In the genomic region with DNA sequence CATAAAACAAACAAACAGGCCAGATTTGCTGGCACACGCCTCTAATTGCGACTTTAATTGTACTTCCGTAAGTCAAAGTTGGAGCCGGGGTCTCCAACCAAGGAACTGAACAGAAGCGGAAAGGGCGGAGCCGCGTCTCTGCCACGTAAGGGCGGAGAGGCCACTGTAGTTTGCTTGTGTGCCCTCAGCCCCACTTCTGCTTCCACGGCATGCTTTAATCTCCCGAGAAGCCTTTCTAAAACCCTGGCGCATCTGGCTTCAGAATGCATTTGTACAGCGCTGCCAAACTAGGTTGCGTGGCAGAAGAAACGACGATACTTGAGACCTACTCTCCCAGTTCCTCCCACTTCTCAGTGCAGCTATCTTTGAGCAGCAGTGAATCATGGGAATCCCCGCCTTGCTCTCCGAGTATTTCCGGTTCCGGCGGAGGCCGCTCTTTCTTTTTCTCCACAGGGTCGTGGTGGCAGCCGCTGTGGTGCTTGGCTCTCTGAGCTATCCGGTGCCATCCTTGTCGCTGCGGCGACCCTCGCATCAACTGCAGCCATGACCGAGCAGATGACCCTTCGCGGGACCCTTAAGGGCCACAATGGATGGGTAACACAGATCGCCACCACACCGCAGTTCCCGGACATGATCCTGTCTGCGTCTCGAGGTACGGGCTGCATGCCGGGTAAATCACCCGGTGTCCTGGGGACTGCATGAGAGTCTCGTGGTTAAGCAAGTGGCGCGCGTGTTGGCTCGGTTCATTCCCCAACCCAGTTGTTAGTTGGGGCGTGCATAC, we compare ENCODE assay signal across 8 mouse cellular contexts. TPM values are rescaled to one million over a fixed set of nuclear protein-coding genes. Genes with fewer than 3 reads are reported as not detected.
A peak's percentile ranks its signal among the peaks of the same experiment; 100 is the strongest.
DNase-seq lines count a peak whose midpoint lies in the region; ATAC-seq and TF ChIP-seq lines count a peak whose summit lies in the region.

A gene (plus strand): TSS at position 412 of the 781 bp plus-strand sequence.

- peak within 1 kb of the TSS; percentile 17 for H3ac ChIP-seq in myocyte (ENCODE audit: control insufficient read depth, insufficient read length)

- H3K4me3 ChIP-seq in heart, embryonic 13.5 days = peak within 1 kb of the TSS; percentile 91
- peak within 1 kb of the TSS; percentile 84 for H3K4me3 ChIP-seq in liver, embryonic 11.5 days (ENCODE audit: low read depth, low read length)
- peak within 1 kb of the TSS; percentile 89 for H3K4me3 ChIP-seq in myocyte

- peak; percentile 78 for TF ChIP-seq POLR2A in myocyte (IDR thresholded peaks at IDR 0.05; ENCODE audit: insufficient read length, low read depth)

- no peaks in the 10 kb centered on the region for H3K27me3 ChIP-seq in heart, embryonic 13.5 days (replicated peaks)
- H3K27me3 ChIP-seq in liver, embryonic 11.5 days (replicated peaks; ENCODE audit: control insufficient read depth, insufficient read depth, low read length) = no peaks in the 10 kb centered on the region
- no peaks in the 10 kb centered on the region for H3K27me3 ChIP-seq in myocyte (ENCODE audit: control insufficient read depth, insufficient read depth, insufficient read length)

- under 1% methylated on average over 47 of the region's 47 CpGs for WGBS in heart, embryonic 13.5 days
- WGBS in liver, embryonic 11.5 days = under 1% methylated on average over 47 of the region's 47 CpGs

- peak; percentile 75 for DNase-seq in c-Kit-negative CD71-positive TER-119-positive erythroid progenitor cells, embryonic 14.5 days (ENCODE audit: low read depth, low spot score)
- DNase-seq in fibroblast of lung, adult 2 months (ENCODE audit: low read depth) = peak; percentile 94
- DNase-seq in kidney, postnatal 10 days = peak; percentile 92
- peak; percentile 95 for DNase-seq in liver, embryonic 11.5 days (ENCODE audit: low spot score)
- peak; percentile 84 to 92 for DNase-seq in spleen, postnatal 4 days (ENCODE audit: low spot score in 2 of 2)

- H3K9ac ChIP-seq in heart, embryonic 13.5 days = peak within 1 kb of the TSS; percentile 98
- peak within 1 kb of the TSS; percentile 94 for H3K9ac ChIP-seq in liver, embryonic 11.5 days (ENCODE audit: low read depth, low read length)

- H3K9me3 ChIP-seq in heart, embryonic 13.5 days = no peaks in the 10 kb centered on the region
- no peaks in the 10 kb centered on the region for H3K9me3 ChIP-seq in liver, embryonic 11.5 days (ENCODE audit: control insufficient read depth, low read length)

- H3K36me3 ChIP-seq in heart, embryonic 13.5 days = peaks cover 42% of the 10 kb centered on the region
- peaks cover 37% of the 10 kb centered on the region for H3K36me3 ChIP-seq in liver, embryonic 11.5 days (ENCODE audit: control insufficient read depth, insufficient read depth, low read length)
- H3K36me3 ChIP-seq in myocyte (ENCODE audit: control insufficient read depth, insufficient read depth) = peaks cover 41% of the 10 kb centered on the region

- peak; percentile 93 for ATAC-seq in CD4-positive, CD25-positive, alpha-beta regulatory T cell, adult 4 months
- ATAC-seq in heart, embryonic 13.5 days (ENCODE audit: extremely low read depth, insufficient number of reproducible peaks, low FRiP score, low TSS enrichment) = peak; percentile 69
- peak; percentile 84 for ATAC-seq in liver, embryonic 11.5 days (replicated peaks; ENCODE audit: low FRiP score)

- H3K4me1 ChIP-seq in heart, embryonic 13.5 days = peaks cover 48% of the 10 kb centered on the region
- H3K4me1 ChIP-seq in liver, embryonic 11.5 days (replicated peaks; ENCODE audit: control insufficient read depth, insufficient read depth, low read length) = peaks cover 32% of the 10 kb centered on the region

- peak within 1 kb of the TSS; percentile 100 for H3K27ac ChIP-seq in heart, embryonic 13.5 days (replicated peaks)
- peak within 1 kb of the TSS; percentile 90 for H3K27ac ChIP-seq in liver, embryonic 11.5 days (ENCODE audit: low read depth, low read length)

- peak within 1 kb of the TSS; percentile 98 for H3K4me2 ChIP-seq in heart, embryonic 13.5 days
- peak within 1 kb of the TSS; percentile 90 for H3K4me2 ChIP-seq in liver, embryonic 11.5 days
- H3K4me2 ChIP-seq in myocyte (ENCODE audit: low read depth) = peak within 1 kb of the TSS; percentile 99

- H3K79me2 ChIP-seq in myocyte (ENCODE audit: control insufficient read depth, insufficient read depth) = peaks cover 49% of the 10 kb centered on the region

TF ChIP-seq in myocyte, 11 proteins besides CTCF, POLR2A, EP300 and RAD21:
- TF ChIP-seq SRF (IDR thresholded peaks at IDR 0.05; ENCODE audit: control insufficient read depth, insufficient read length, low read depth) = peak; percentile 20
- TF ChIP-seq CEBPB (IDR thresholded peaks at IDR 0.05; ENCODE audit: insufficient read depth, poor library complexity, severe bottlenecking) = 0 out of 2 replicates have a peak, but pooled peaks have one; percentile 2
- TF ChIP-seq POLR2AphosphoS2 (IDR thresholded peaks at IDR 0.05; ENCODE audit: insufficient read length, low read depth) = peak; percentile 94
- TF ChIP-seq MAX (IDR thresholded peaks at IDR 0.05; ENCODE audit: low read depth) = no peak

RNA-seq across cellular contexts. Expression of the gene that starts here (rescaled TPM):
- 1,000 to 10,000 TPM; 1,099 to 1,661 TPM for polyA plus RNA-seq in CD4-positive, CD25-positive, alpha-beta regulatory T cell, adult 4 months (2017; shearing (Covaris generic))
- 444 and 458 TPM in 2 replicates for polyA plus RNA-seq in heart, embryonic 13.5 days (2015; fragmentation: Nextera tagmentation; extraction: Ambion mirVana)
- polyA plus RNA-seq in liver, embryonic 11.5 days (2014; fragmentation: Nextera tagmentation; extraction: Ambion mirVana) = 1,154 and 1,248 TPM in 2 replicates
- 2,993 TPM for polyA plus RNA-seq in myocyte (2012; fragmentation: generic; extraction: Trizol)

Comparison
In these comparisons a context has a peak if more than half of its experiments do, and no peak if none do; other contexts are left out.
1. Peak in every context shown above with its lines: DNase-seq, ATAC-seq, H3K4me3 ChIP-seq and H3K27ac ChIP-seq.